Mouse (Mus musculus) C2C12 (cell line): ENCODE results near the gene Scgn. TPM values are rescaled to one million over a fixed set of nuclear protein-coding genes. Genes with fewer than 3 reads are reported as not detected.

Experiments used
- H3K27me3 ChIP-seq: one replicate; pipeline ENCODE4 v1.6.1; 2011; ENCODE audit not compliant: control insufficient read depth, insufficient read depth, insufficient read length
- H3K36me3 ChIP-seq: one replicate; pipeline ENCODE4 v1.6.1; 2011; ENCODE audit not compliant: control insufficient read depth, insufficient read depth
- H3K4me3 ChIP-seq: one replicate; pipeline ENCODE4 v1.5.1; 2011; ENCODE audit warnings: mild to moderate bottlenecking, control low read depth; ENCODE audit not compliant: poor library complexity, insufficient read depth, severe bottlenecking
- H3K79me2 ChIP-seq: one replicate; pipeline ENCODE4 v1.6.1; 2011; ENCODE audit not compliant: control insufficient read depth, insufficient read depth
- H3K79me3 ChIP-seq: one replicate; pipeline ENCODE4 v1.6.1; 2011; ENCODE audit warnings: low read depth, control low read depth
- H3ac ChIP-seq: one replicate; pipeline ENCODE3; 2011; ENCODE audit warnings: low read depth; ENCODE audit not compliant: control insufficient read depth, insufficient read length
- CEBPB ChIP-seq: IDR thresholded peaks from one replicate; pipeline ENCODE4 v1.6.1; 2011; ENCODE audit warnings: low read depth, mild to moderate bottlenecking, control low read depth, moderate library complexity
- CTCF ChIP-seq: IDR thresholded peaks from one replicate; pipeline ENCODE4 v1.5.1; 2011; ENCODE audit not compliant: control insufficient read depth, insufficient read depth, insufficient read length
- FOSL1 ChIP-seq: IDR thresholded peaks from one replicate; pipeline ENCODE4 v1.8.0; 2011; ENCODE audit warnings: mild to moderate bottlenecking, low read length; ENCODE audit not compliant: poor library complexity, insufficient read depth, severe bottlenecking
- MAX ChIP-seq: IDR thresholded peaks from one replicate; pipeline ENCODE4 v1.6.1; 2011; ENCODE audit warnings: mild to moderate bottlenecking, control low read depth
- MYOD1 ChIP-seq: IDR thresholded peaks from one replicate; pipeline ENCODE4 v1.6.1; 2011; ENCODE audit warnings: low read depth; ENCODE audit not compliant: control insufficient read depth, insufficient read length
- MYOG ChIP-seq: IDR thresholded peaks from one replicate; pipeline ENCODE4 v1.6.1; 2011; ENCODE audit not compliant: control insufficient read depth, insufficient read length; ENCODE audit errors: extremely low read depth
- USF1 ChIP-seq: IDR thresholded peaks from one replicate; pipeline ENCODE4 v1.6.1; 2011; ENCODE audit warnings: low read depth, mild to moderate bottlenecking, control low read depth, moderate library complexity
- polyA plus RNA-seq: library from polyadenylated mRNA; unstranded; fragments of >200 nt; fragmentation: generic; extraction: Trizol; gene quantifications from one replicate; pipeline ENCODE4 v1.2.1, GENCODE M21; 2012; ENCODE audit warnings: missing spikeins

Gene Scgn
- polyA plus RNA-seq, 1 experiment, result not detected

DNA sequence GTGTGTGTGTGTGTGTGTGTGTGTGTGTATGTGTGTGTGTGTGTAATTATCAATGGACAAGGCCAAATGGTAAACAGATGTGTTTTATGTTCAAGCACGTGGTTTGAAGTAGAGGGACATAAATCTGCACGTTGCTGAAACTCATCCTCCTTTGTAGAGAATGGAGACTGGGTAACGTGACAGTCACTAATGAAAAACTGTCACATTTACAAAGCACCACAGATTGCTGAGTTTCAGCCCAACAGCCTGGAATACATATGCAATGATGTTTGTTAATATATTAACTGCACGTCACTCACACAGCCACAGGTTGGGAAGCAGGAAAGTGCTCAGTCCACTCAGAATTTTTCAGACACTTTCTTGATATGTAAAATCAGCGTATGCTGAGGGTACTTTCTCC is 563 bp downstream of the Scgn start:
- Histone ChIP-seq H3K4me3 (no peak overlapping the region), H3K79me3 (no peaks in the 10 kb centered on the region), H3K36me3 (no peaks in the 10 kb centered on the region), H3ac (no peak overlapping the region), H3K79me2 (no peaks in the 10 kb centered on the region), H3K27me3 (peaks cover 11% of the 10 kb centered on the region)
- TF ChIP-seq MYOD1 (no peak), CEBPB (no peak), USF1 (no peak)

DNA sequence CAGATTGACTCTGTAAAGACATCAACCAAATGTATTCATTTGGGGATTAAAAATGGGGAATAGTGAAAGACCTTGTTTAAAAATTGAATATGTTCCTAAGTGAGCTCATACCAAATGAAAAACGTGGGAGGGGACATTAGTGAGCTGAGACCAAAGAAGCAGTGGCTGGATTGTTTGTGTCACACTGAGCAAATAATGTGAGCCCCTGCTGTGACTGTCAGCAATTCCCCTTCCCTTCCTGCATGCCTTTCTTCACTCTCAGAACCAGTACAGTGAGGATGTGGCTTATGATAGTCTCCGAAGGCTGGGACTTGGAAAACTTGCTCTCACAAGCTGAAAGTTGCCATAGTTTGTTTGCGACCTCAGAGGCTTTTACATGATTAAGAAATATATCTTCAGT is 5.9 kb downstream of the Scgn start:
- no peak overlapping the region for H3ac ChIP-seq

DNA sequence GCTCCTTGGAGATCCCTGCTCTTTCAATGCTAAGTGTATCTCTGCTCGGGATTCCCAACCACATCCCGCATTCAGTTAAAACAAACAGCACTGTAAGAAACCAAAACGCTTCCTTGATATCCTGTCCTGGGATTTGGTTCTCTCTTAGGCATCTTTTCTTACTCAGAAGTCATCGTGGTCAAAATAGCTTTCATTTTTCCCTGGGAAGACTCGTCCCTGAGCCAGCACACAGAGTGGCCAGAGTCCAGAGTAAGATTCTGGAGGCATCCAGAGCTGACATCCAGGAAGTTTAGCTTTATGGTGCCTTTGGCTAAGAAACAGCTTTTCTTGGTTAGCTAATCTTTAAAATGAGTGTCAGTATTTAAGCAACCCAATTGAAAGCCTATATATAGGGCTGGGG is 18.7 kb downstream of the Scgn start:
- peaks cover 3% of the 10 kb centered on the region for H3K27me3 ChIP-seq
- no peak overlapping the region for H3K4me3 ChIP-seq
- H3K36me3 ChIP-seq, result no peaks in the 10 kb centered on the region
- no peak overlapping the region for H3ac ChIP-seq
- no peak for TF ChIP-seq MAX
- no peak for TF ChIP-seq CEBPB
- no peak for TF ChIP-seq FOSL1
- TF ChIP-seq CTCF, result no peak
- no peak for TF ChIP-seq USF1
- no peak for TF ChIP-seq MYOG
- TF ChIP-seq MYOD1, result no peak
- no peaks in the 10 kb centered on the region for H3K79me2 ChIP-seq
- no peaks in the 10 kb centered on the region for H3K79me3 ChIP-seq

More for the DNA sequence above, 5.9 kb downstream of the Scgn start:
- Histone ChIP-seq H3K79me3 (no peaks in the 10 kb centered on the region), H3K4me3 (no peak overlapping the region), H3K36me3 (no peaks in the 10 kb centered on the region), H3K27me3 (no peaks in the 10 kb centered on the region), H3K79me2 (no peaks in the 10 kb centered on the region)
- no peak for TF ChIP-seq USF1
- TF ChIP-seq MAX, result no peak
- no peak for TF ChIP-seq MYOG
- TF ChIP-seq MYOD1, result no peak
- no peak for TF ChIP-seq CTCF
- TF ChIP-seq FOSL1, result no peak
- no peak for TF ChIP-seq CEBPB

DNA sequence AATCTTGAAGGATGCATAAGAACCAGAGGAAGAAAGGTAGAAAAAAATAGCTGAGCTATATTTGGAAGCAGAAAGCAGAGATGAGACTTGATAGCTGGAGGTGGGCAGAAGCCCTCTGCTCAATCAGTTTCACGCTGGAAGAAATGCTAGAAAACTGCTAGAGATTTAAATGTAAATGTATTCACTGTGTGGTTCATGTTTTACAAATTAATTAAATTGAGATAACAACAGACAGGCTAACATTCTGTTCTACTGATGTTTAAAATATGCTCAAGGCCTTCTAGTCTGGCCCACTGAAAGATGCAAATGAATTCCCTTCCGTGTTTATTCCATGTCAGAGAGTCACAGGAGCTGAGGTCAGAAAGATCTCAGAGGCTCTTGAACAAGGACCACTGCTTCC is 19.1 kb downstream of the Scgn start:
- H3K79me3 ChIP-seq, result no peaks in the 10 kb centered on the region
- H3ac ChIP-seq, result no peak overlapping the region
- TF ChIP-seq MYOD1, result no peak
- no peak for TF ChIP-seq USF1
- no peak for TF ChIP-seq MAX
- no peak for TF ChIP-seq MYOG
- no peak for TF ChIP-seq CTCF
- no peak for TF ChIP-seq FOSL1
- TF ChIP-seq CEBPB, result no peak
- no peaks in the 10 kb centered on the region for H3K36me3 ChIP-seq
- no peak overlapping the region for H3K4me3 ChIP-seq
- H3K79me2 ChIP-seq, result no peaks in the 10 kb centered on the region
- H3K27me3 ChIP-seq, result peaks cover 3% of the 10 kb centered on the region

DNA sequence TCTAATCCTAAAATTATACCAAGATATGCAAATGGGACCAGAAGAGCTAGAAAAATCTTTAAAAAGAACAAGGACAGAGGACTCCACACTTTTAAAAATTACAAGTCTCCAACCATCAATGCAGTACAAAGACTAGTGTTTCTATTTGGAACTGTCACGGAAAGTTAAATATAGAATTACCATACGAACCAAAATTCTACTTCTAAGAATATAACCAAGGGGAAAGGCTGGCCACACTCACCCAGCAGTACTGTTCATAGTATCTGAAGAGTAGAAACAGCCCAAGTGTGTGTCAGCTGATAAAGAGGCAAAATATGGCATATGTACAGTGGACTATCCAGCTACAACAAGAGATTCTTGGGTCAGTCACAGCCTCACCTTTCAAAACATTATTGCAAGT is 26.1 kb downstream of the Scgn start:
- Histone ChIP-seq H3ac (no peak overlapping the region), H3K79me3 (no peaks in the 10 kb centered on the region), H3K79me2 (no peaks in the 10 kb centered on the region), H3K27me3 (peaks cover 4% of the 10 kb centered on the region), H3K36me3 (no peaks in the 10 kb centered on the region), H3K4me3 (no peak overlapping the region)
- TF ChIP-seq CEBPB, result no peak
- no peak for TF ChIP-seq MYOG
- no peak for TF ChIP-seq CTCF
- TF ChIP-seq MYOD1, result no peak
- TF ChIP-seq MAX, result no peak
- TF ChIP-seq USF1, result no peak
- TF ChIP-seq FOSL1, result no peak

DNA sequence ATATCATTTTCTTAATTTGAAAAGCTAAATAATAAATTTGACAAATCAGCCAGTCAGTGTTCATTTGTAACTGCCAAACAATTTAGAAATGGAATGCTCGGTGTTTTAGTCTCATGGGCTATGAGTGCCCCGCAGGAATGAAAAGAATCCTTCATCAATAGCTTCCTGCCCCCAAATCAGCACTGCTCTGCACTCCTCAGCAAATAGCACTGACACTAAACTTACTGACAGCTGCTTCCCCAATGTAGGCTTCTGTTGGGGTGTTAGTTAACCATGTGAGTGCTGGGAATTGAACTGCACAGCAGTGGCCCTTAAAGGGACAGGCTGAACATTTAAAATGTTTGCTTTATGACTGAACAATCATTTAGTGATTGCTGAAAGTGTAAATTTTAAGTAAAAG is 31.2 kb downstream of the Scgn start:
- H3K79me3 ChIP-seq, result no peaks in the 10 kb centered on the region
- H3K27me3 ChIP-seq, result peaks cover 4% of the 10 kb centered on the region
- H3K79me2 ChIP-seq, result no peaks in the 10 kb centered on the region
- no peak overlapping the region for H3ac ChIP-seq
- no peaks in the 10 kb centered on the region for H3K36me3 ChIP-seq
- TF ChIP-seq FOSL1 (no peak), MYOD1 (no peak), CEBPB (no peak), MAX (no peak), MYOG (no peak), CTCF (no peak), USF1 (no peak)
- H3K4me3 ChIP-seq, result no peak overlapping the region

DNA sequence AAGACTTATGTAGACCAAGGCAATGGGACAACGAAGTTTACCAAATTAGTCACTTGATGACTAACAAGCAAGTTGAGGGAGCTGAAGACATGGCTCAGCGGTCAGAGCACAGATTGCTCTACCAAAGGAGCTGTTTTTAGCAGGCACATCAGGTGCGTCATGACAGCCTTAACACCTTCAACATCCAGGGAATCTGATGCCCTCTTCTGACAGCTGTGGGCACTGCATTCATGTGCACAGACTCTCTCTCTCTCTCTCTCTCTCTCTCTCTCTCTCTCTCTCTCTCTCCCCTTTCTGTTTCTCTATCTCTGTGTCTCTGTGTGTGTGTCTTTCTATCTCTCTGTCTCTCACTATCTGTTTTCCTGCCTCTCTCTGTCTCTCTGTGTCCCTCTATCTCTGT is 40.1 kb downstream of the Scgn start:
- H3K79me3 ChIP-seq, result no peaks in the 10 kb centered on the region
- no peak overlapping the region for H3K4me3 ChIP-seq
- no peak overlapping the region for H3ac ChIP-seq
- no peaks in the 10 kb centered on the region for H3K79me2 ChIP-seq
- H3K27me3 ChIP-seq, result no peaks in the 10 kb centered on the region
- no peaks in the 10 kb centered on the region for H3K36me3 ChIP-seq
- TF ChIP-seq USF1 (no peak), CTCF (peak; percentile 28), MYOG (no peak), CEBPB (no peak)
